Mouse (Mus musculus) stomach, postnatal 0 days (tissue): ENCODE measurements around the gene Fbxl17.

Experiments used
- CTCF ChIP-seq: IDR thresholded peaks from 2 replicates; pipeline ENCODE4 v1.5.1; 2016; ENCODE audit warnings: antibody characterized with exemption, low read depth, mild to moderate bottlenecking, moderate library complexity
- EP300 ChIP-seq: optimal IDR thresholded peaks from 2 replicates; pipeline ENCODE3; 2016; ENCODE audit warnings: antibody characterized with exemption

DNA sequence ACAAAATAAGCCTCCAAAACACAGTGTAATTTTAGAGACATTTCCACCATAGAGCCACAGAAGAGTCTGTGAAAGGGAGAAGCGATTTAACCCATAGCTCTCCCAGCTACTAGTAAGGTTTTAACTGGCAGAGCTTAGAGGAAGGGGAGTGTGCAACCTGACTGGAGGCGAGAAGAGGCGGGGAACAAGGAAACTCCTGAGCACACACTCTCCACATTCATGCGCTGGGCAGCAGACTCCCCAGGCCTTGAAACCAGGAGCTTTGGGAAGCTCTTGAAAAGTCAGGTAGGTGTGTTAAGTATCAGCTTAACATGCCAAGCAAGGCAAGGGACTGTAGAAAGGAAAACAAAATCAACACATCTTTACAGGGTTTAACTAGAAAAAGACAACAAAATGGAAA, 276.1 kb downstream of the Fbxl17 start:
- TF ChIP-seq CTCF: no peak
- no peak for TF ChIP-seq EP300
